Mouse (Mus musculus): ENCODE data around the gene Galnt2. TPM values are rescaled to one million over a fixed set of nuclear protein-coding genes. Genes with fewer than 3 reads are reported as not detected.

Galnt2 gene
- polyA plus RNA-seq, 1 experiment = not detected

DNA sequence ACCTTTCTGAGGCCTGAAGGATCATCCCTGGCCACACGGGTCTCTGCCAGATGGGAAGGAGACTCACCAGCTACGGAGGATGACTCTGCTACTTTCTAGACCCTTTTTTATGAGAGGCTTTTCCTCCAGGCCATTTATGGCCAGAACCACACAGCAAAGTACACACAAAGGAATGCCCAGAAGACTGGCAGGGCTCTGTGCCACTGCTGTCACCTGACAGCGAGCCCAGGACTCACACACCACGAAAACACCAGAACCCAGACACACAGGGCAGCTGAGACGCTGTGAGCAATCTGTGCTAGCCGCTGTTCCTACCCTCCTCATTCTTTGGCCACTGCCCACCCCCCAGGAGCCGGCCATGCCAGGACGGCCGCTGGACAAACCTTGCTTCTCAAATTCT is 144.5 kb downstream of the Galnt2 start:
- TF ChIP-seq GATA1 (IDR thresholded peaks at IDR 0.05; ENCODE audit: low read length) = no peak

DNA sequence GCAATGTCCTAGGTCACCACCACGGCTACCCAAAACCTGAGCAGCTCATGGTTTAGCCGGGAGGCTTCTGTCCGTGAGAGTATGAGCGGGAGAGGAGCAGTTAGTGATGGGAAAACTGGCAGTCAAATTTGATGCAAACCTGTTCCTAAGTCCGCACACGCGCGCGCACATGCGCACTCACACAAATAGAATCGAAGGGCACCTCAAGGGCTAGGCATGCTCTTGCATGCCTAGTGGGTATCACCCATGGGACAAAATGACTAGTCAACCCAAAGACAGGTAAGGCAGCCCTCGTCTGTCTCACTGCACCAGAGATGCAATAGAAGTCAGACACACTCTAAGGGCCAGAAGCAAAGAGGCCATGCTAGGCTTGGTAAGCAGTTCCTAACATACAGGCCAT is 145.2 kb downstream of the Galnt2 start:
- no peak for TF ChIP-seq GATA1 (IDR thresholded peaks at IDR 0.05; ENCODE audit: low read length)

DNA sequence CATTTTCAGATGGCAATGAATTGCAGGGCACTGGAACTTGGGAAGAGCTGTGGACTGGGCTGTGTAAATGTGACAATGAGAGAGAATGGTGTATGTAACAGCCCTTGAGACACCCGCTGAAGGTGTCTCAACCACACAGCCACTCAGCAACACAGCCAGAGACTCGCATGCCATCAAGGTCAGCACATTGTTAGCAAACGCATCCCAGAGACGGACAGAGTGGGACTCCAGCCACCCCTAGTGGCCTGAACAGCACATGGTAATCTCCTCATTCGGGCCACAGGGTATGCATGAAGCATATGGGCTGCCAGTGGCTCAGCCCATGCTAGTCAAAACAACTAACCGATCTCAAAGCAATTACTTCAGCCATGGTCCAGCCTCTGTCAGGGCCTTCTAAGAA is 148.1 kb downstream of the Galnt2 start:
- TF ChIP-seq GATA1 (IDR thresholded peaks at IDR 0.05; ENCODE audit: low read length) = no peak

DNA sequence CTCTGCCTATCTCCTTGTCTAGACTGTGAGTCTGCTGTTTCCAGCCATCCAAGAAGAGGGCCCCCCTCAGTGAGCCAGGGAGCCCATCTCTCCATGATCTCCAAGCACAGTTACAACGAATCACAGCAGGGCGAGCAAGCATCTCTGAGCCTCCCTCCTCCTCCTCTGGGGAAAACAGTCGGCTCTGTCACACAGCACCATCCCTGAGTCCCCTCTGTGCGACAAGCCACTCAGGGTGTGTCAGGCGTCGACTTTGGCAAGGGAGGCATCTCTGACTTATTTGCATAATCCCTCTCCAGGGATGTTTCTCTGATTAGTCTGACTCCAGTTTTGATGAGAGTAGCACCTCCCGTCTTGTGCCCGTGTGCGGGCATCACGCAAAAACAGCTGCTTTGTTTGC is 151.0 kb downstream of the Galnt2 start:
- TF ChIP-seq GATA1 (IDR thresholded peaks at IDR 0.05; ENCODE audit: low read length) = no peak

DNA sequence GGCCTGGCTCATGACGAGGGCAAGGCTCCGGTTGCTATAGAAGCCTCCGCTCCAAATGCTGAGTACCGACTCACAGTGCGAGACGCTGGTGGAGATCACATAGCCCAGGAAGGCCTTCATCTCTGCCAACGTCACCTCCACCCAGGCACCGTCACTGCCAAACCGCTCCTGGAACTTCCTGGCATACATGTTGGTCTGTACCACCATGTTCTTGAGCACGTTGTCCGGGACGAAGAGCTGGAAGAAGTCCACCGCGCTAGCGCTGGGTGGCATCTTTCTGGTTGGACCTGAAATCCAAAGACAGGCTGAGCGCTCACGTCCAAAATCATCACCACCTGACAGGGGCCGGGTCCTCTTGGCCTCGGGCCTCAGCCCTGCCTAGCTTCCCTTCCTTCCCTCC is 153.1 kb downstream of the Galnt2 start:
- TF ChIP-seq GATA1 (IDR thresholded peaks at IDR 0.05; ENCODE audit: low read length) = no peak

DNA sequence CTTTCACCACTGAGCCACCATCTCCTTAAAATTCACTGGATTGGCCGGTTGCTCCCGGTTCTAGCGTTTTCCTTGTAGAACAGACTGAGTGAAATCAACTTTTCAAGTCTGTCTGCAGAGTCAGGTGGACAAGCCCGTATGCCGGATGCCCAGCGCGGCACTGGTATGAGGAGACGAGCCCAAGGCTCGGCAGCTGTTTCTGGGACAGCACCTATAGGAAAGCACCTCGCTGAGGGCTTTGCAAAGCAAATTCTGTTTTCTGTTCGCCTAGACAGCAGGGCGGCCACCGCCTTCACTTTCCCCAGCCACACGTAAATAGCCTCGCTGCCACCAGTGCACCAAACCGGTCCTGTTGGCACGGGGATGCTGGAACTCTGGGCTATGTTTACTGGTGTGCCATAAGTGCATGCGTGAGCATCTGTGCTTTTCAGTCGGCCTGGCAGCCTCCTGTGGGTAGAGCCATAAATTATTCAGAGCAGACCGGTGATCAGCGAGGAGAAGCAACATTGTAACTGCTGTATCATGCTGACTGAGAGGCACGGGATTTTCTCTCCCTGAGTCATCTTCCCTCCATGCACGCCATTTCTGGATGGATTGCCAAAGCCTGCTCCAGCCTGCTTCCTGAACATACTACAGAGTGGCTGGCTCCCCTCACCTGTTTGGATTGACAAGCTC is 155.2 kb downstream of the Galnt2 start:
- no peak for TF ChIP-seq GATA1 (IDR thresholded peaks at IDR 0.05; ENCODE audit: low read length)

DNA sequence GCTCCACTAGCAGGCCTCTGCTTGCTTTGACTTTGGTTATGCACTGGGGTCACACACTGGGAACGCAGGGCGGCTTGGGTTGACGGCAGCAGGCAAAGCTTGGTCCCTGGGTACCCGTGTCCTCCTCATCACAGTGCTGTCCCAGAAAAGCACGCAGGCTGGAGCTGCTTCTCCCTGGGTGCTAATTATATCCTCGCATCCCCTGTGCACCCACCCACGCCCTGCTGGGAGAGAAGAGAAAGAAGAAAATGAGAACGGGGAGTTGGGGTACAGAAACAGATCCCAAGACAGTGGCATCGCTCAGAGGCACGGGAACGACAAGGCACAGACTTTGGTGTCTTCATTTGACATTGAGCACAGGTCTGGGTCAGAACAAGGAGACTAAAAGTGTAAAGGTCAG is 158.3 kb downstream of the Galnt2 start:
- no peak for TF ChIP-seq GATA1 (IDR thresholded peaks at IDR 0.05; ENCODE audit: low read length)

DNA sequence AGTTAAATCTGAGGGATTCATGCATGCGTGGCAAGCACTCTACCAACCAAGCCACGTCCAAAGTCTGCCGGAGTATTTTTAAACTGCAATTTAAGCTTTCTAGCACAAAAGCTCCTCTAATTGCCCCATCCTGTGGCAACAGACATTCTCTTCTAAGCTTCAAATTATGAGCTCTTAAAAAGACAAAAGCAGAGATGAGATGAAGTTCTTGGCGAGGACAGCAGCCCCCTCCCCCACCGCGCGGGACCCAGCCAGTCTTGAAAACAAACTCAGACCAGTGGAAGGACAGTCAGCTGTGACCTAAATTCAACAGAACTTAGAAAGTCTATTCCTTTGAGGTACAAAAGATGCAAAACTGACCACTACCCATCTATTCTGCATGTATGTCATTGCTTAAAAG is 160.0 kb downstream of the Galnt2 start:
- no peak for TF ChIP-seq GATA1 (IDR thresholded peaks at IDR 0.05; ENCODE audit: low read length)

DNA sequence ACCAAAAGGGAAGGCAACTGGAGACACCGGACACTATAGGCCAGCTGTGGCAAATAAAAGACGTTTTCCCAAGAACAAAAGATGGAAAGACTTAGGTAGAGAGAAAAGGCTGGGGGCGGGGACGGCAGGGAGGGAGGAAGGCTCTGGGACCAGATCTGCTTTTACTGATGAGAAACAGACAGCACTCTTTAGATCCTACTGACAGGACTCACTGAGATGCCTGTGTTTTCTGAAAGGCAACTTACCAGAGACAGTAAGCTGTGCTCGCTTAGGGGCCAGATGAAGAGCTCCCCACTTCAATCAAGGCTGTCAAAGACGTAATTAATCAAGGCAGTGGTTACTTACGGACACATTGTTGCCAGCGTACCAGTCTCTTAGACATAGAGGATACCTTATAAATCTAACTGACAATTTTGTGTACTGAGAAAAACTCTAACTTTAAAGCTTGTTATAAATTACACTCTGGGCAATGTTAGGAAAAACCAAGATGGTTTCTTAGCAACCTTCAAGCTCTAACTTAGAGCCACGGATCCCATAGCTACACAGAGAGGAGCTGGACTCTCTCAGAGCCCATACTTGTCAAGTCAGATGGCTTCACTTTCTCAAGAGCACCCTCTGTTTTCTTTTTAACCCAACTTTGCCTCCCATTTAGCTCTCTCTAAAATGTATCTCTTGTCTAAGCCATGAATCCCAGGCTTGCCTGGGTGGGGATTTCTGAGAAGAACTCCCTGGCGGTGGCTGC is 161.3 kb downstream of the Galnt2 start:
- TF ChIP-seq GATA1 (IDR thresholded peaks at IDR 0.05; ENCODE audit: low read length) = no peak

DNA sequence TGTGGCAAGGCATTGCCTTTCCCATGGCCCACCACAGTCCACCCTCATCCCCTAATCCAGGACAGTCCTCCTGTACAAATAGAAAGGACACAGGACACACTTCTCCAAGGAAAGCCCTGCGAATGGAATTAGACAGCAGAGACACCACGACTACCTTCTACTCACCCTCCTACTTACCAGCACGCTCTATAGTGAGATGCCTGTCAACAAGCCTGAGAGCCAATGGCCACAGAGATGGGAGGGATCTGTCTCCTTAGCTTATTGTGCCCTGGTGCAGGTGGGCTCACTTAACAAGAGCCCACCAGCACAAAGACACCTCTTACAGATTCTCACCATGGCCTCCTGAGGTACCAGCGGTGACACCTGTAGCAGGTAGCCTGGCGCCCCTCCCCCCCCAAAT is 161.8 kb downstream of the Galnt2 start:
- no peak for TF ChIP-seq GATA1 (IDR thresholded peaks at IDR 0.05; ENCODE audit: low read length)

DNA sequence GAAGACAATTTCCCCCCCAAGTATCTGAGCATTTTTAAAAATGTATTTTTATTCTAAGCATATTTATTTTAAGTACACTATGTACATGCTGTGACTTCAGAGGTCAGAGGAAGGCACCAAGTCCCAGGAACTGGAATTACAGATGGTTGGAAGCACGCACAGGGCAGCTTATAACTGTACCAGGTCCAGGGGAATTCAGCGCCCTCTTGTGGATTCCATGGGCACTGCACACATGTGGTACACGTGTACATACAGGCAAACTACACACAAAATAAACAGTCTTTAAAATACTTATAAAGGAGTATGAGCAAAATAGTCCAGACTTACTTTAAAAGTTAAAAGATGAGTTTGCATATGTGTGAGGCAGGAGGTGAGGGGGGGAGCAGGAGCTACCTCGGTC is 162.7 kb downstream of the Galnt2 start:
- no peak for TF ChIP-seq GATA1 (IDR thresholded peaks at IDR 0.05; ENCODE audit: low read length)

DNA sequence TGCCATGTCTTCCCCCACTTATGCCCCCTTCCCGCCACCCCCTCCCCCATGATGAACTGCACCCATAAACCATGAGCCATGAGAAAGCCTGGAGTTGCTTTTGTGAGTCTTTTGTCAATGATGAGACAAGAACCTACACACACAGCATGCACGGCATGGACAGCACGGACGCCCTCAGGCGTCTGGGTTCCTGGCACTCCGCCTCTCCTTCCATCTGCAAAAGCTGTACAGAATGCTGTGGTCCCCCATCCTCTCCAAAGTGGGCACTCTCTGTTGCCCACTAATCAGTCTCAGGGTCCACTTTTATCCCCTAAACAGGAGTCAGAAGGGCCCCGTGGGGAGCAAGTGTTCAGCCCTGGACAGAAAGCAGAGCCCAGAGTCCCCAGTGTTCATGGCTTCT is 163.8 kb downstream of the Galnt2 start:
- TF ChIP-seq GATA1 (IDR thresholded peaks at IDR 0.05; ENCODE audit: low read length) = no peak

Other genes with a start within 250 kb of the Galnt2 start
- 22.1 and 24.5 TPM in 2 replicates for gene Abcb10, start 248.3 kb upstream of the Galnt2 start, polyA plus RNA-seq (2012)
- 25.7 and 32.3 TPM in 2 replicates for gene Taf5l, start 210.0 kb upstream of the Galnt2 start, polyA plus RNA-seq (2012)
- 2.5 and 3.8 TPM in 2 replicates for gene Urb2, start 209.9 kb upstream of the Galnt2 start, polyA plus RNA-seq (2012)
- gene Pgbd5, start 208.3 kb downstream of the Galnt2 start, polyA plus RNA-seq (2012) = not detected in 2 replicates

Measured in G1E-ER4 (cell line).